Mouse (Mus musculus): ENCODE measurements around the gene Lpgat1. TPM values are rescaled to one million over a fixed set of nuclear protein-coding genes. Genes with fewer than 3 reads are reported as not detected.

Lpgat1 gene
- polyA plus RNA-seq, 1 experiment from 2014 or later = 36.4 TPM

- WGBS = 63% methylated on average over 6 of the region's 6 CpGs
- H3K4me3 ChIP-seq (ENCODE audit: low read depth, low read length) = no peak overlapping the region
- no peak overlapping the region for H3K4me2 ChIP-seq
- no peak overlapping the region for H3K27ac ChIP-seq (ENCODE audit: low read depth, low read length)
- no peaks in the 10 kb centered on the region for H3K27me3 ChIP-seq (ENCODE audit: control insufficient read depth, insufficient read depth, low read length)
- H3K4me1 ChIP-seq (ENCODE audit: control insufficient read depth, insufficient read depth, low read length) = peaks cover 8% of the 10 kb centered on the region
- no peak for ATAC-seq (ENCODE audit: low FRiP score)
- no peak for DNase-seq (ENCODE audit: low spot score, missing footprints)
- H3K9me3 ChIP-seq (ENCODE audit: control insufficient read depth, low read length) = no peaks in the 10 kb centered on the region
- H3K36me3 ChIP-seq (ENCODE audit: control insufficient read depth, insufficient read depth, low read length) = 0 out of 2 replicates have a peak, but pooled peaks cover 2% of the 10 kb centered on the region
- H3K9ac ChIP-seq (ENCODE audit: low read length) = no peak overlapping the region
These were observed 6.0 kb downstream of the Lpgat1 start for GRCm38 (mm10) chr1:191723675-191724074.

GRCm38 (mm10) chr1:191724385-191725061 lies 6.9 kb downstream of the Lpgat1 start:
- H3K9me3 ChIP-seq (ENCODE audit: control insufficient read depth, low read length) = no peaks in the 10 kb centered on the region
- H3K4me2 ChIP-seq = no peak overlapping the region
- peaks cover 5% of the 10 kb centered on the region; the same call in 1 of the 2 replicates for H3K4me1 ChIP-seq (ENCODE audit: control insufficient read depth, insufficient read depth, low read length)
- H3K4me3 ChIP-seq (ENCODE audit: low read depth, low read length) = no peak overlapping the region
- DNase-seq (ENCODE audit: low spot score, missing footprints) (no peak), ATAC-seq (ENCODE audit: low FRiP score) (no peak)
- WGBS = 80% methylated on average over 12 of the region's 12 CpGs
- no peak overlapping the region for H3K9ac ChIP-seq (ENCODE audit: low read length)
- H3K27me3 ChIP-seq (ENCODE audit: control insufficient read depth, insufficient read depth, low read length) = no peaks in the 10 kb centered on the region
- 0 out of 2 replicates have a peak, but pooled peaks cover 2% of the 10 kb centered on the region for H3K36me3 ChIP-seq (ENCODE audit: control insufficient read depth, insufficient read depth, low read length)
- H3K27ac ChIP-seq (ENCODE audit: low read depth, low read length) = no peak overlapping the region

GRCm38 (mm10) chr1:191732623-191733022 lies 15.0 kb downstream of the Lpgat1 start:
- Histone ChIP-seq H3K27ac (ENCODE audit: low read depth, low read length) (no peak overlapping the region), H3K9me3 (ENCODE audit: control insufficient read depth, low read length) (no peaks in the 10 kb centered on the region), H3K4me3 (ENCODE audit: low read depth, low read length) (no peak overlapping the region), H3K9ac (ENCODE audit: low read length) (no peak overlapping the region), H3K27me3 (ENCODE audit: control insufficient read depth, insufficient read depth, low read length) (no peaks in the 10 kb centered on the region), H3K36me3 (ENCODE audit: control insufficient read depth, insufficient read depth, low read length) (no peaks in the 10 kb centered on the region), H3K4me1 (ENCODE audit: control insufficient read depth, insufficient read depth, low read length) (no peaks in the 10 kb centered on the region), H3K4me2 (no peak overlapping the region)
- DNase-seq (ENCODE audit: low spot score, missing footprints) (no peak), ATAC-seq (ENCODE audit: low FRiP score) (no peak)
- WGBS = 94% methylated on average over 4 of the region's 4 CpGs

GRCm38 (mm10) chr1:191733822-191734221 lies 16.2 kb downstream of the Lpgat1 start:
- no peak overlapping the region for H3K4me2 ChIP-seq
- whole genome bisulfite sequencing = 92% methylated on average over 4 of the region's 4 CpGs
- no peak for DNase-seq (ENCODE audit: low spot score, missing footprints)
- no peaks in the 10 kb centered on the region for H3K4me1 ChIP-seq (ENCODE audit: control insufficient read depth, insufficient read depth, low read length)
- H3K9me3 ChIP-seq (ENCODE audit: control insufficient read depth, low read length) = no peaks in the 10 kb centered on the region
- no peak overlapping the region for H3K27ac ChIP-seq (ENCODE audit: low read depth, low read length)
- H3K4me3 ChIP-seq (ENCODE audit: low read depth, low read length) = no peak overlapping the region
- no peaks in the 10 kb centered on the region for H3K36me3 ChIP-seq (ENCODE audit: control insufficient read depth, insufficient read depth, low read length)
- ATAC-seq (ENCODE audit: low FRiP score) = no peak
- no peaks in the 10 kb centered on the region for H3K27me3 ChIP-seq (ENCODE audit: control insufficient read depth, insufficient read depth, low read length)
- H3K9ac ChIP-seq (ENCODE audit: low read length) = no peak overlapping the region

GRCm38 (mm10) chr1:191736425-191736824 lies 18.8 kb downstream of the Lpgat1 start:
- no peaks in the 10 kb centered on the region for H3K4me1 ChIP-seq (ENCODE audit: control insufficient read depth, insufficient read depth, low read length)
- no peaks in the 10 kb centered on the region for H3K27me3 ChIP-seq (ENCODE audit: control insufficient read depth, insufficient read depth, low read length)
- ATAC-seq (ENCODE audit: low FRiP score) = no peak
- H3K4me3 ChIP-seq (ENCODE audit: low read depth, low read length) = no peak overlapping the region
- DNase-seq (ENCODE audit: low spot score, missing footprints) = no peak
- H3K9ac ChIP-seq (ENCODE audit: low read length) = no peak overlapping the region
- no peak overlapping the region for H3K4me2 ChIP-seq
- no peaks in the 10 kb centered on the region for H3K36me3 ChIP-seq (ENCODE audit: control insufficient read depth, insufficient read depth, low read length)
- H3K9me3 ChIP-seq (ENCODE audit: control insufficient read depth, low read length) = no peaks in the 10 kb centered on the region
- no peak overlapping the region for H3K27ac ChIP-seq (ENCODE audit: low read depth, low read length)

GRCm38 (mm10) chr1:191737871-191738270 lies 20.2 kb downstream of the Lpgat1 start:
- DNase-seq (ENCODE audit: low spot score, missing footprints) (no peak), ATAC-seq (ENCODE audit: low FRiP score) (no peak)
- H3K4me1 ChIP-seq (ENCODE audit: control insufficient read depth, insufficient read depth, low read length) = no peaks in the 10 kb centered on the region
- no peak overlapping the region for H3K4me3 ChIP-seq (ENCODE audit: low read depth, low read length)
- no peaks in the 10 kb centered on the region for H3K9me3 ChIP-seq (ENCODE audit: control insufficient read depth, low read length)
- H3K27ac ChIP-seq (ENCODE audit: low read depth, low read length) = no peak overlapping the region
- no peaks in the 10 kb centered on the region for H3K36me3 ChIP-seq (ENCODE audit: control insufficient read depth, insufficient read depth, low read length)
- no peaks in the 10 kb centered on the region for H3K27me3 ChIP-seq (ENCODE audit: control insufficient read depth, insufficient read depth, low read length)
- WGBS = 90% methylated on average over 6 of the region's 6 CpGs
- H3K9ac ChIP-seq (ENCODE audit: low read length) = no peak overlapping the region
- no peak overlapping the region for H3K4me2 ChIP-seq

GRCm38 (mm10) chr1:191738726-191739125 lies 21.1 kb downstream of the Lpgat1 start:
- no peak for ATAC-seq (ENCODE audit: low FRiP score)
- H3K4me2 ChIP-seq = no peak overlapping the region
- no peaks in the 10 kb centered on the region for H3K4me1 ChIP-seq (ENCODE audit: control insufficient read depth, insufficient read depth, low read length)
- no peak for DNase-seq (ENCODE audit: low spot score, missing footprints)
- H3K9ac ChIP-seq (ENCODE audit: low read length) = no peak overlapping the region
- 80% methylated on average over 2 of the region's 2 CpGs for WGBS
- H3K36me3 ChIP-seq (ENCODE audit: control insufficient read depth, insufficient read depth, low read length) = no peaks in the 10 kb centered on the region
- H3K9me3 ChIP-seq (ENCODE audit: control insufficient read depth, low read length) = no peaks in the 10 kb centered on the region
- no peak overlapping the region for H3K4me3 ChIP-seq (ENCODE audit: low read depth, low read length)
- no peak overlapping the region for H3K27ac ChIP-seq (ENCODE audit: low read depth, low read length)
- H3K27me3 ChIP-seq (ENCODE audit: control insufficient read depth, insufficient read depth, low read length) = no peaks in the 10 kb centered on the region

- H3K4me2 ChIP-seq = no peak overlapping the region
- no peak overlapping the region for H3K9ac ChIP-seq (ENCODE audit: low read length)
- DNase-seq (ENCODE audit: low spot score, missing footprints) (no peak), ATAC-seq (ENCODE audit: low FRiP score) (no peak)
- H3K4me3 ChIP-seq (ENCODE audit: low read depth, low read length) = no peak overlapping the region
- H3K9me3 ChIP-seq (ENCODE audit: control insufficient read depth, low read length) = no peaks in the 10 kb centered on the region
- no peaks in the 10 kb centered on the region for H3K4me1 ChIP-seq (ENCODE audit: control insufficient read depth, insufficient read depth, low read length)
- 87% methylated on average over 6 of the region's 6 CpGs for WGBS
- no peaks in the 10 kb centered on the region for H3K27me3 ChIP-seq (ENCODE audit: control insufficient read depth, insufficient read depth, low read length)
- H3K36me3 ChIP-seq (ENCODE audit: control insufficient read depth, insufficient read depth, low read length) = no peaks in the 10 kb centered on the region
- H3K27ac ChIP-seq (ENCODE audit: low read depth, low read length) = no peak overlapping the region
These were observed 23.1 kb downstream of the Lpgat1 start for GRCm38 (mm10) chr1:191740587-191741361.

GRCm38 (mm10) chr1:191741635-191742034 lies 24.0 kb downstream of the Lpgat1 start:
- no peak overlapping the region for H3K4me3 ChIP-seq (ENCODE audit: low read depth, low read length)
- no peak overlapping the region for H3K27ac ChIP-seq (ENCODE audit: low read depth, low read length)
- 85% methylated on average over 4 of the region's 4 CpGs for WGBS
- ATAC-seq (ENCODE audit: low FRiP score) (no peak), DNase-seq (ENCODE audit: low spot score, missing footprints) (no peak)
- H3K27me3 ChIP-seq (ENCODE audit: control insufficient read depth, insufficient read depth, low read length) = no peaks in the 10 kb centered on the region
- H3K4me1 ChIP-seq (ENCODE audit: control insufficient read depth, insufficient read depth, low read length) = no peaks in the 10 kb centered on the region
- H3K9ac ChIP-seq (ENCODE audit: low read length) = no peak overlapping the region
- no peaks in the 10 kb centered on the region for H3K36me3 ChIP-seq (ENCODE audit: control insufficient read depth, insufficient read depth, low read length)
- no peaks in the 10 kb centered on the region for H3K9me3 ChIP-seq (ENCODE audit: control insufficient read depth, low read length)
- H3K4me2 ChIP-seq = no peak overlapping the region

All from midbrain, embryonic 11.5 days (tissue).